Mouse (Mus musculus): Measurements from ENCODE around the gene Tmem263. TPM values are rescaled to one million over a fixed set of nuclear protein-coding genes. Genes with fewer than 3 reads are reported as not detected.

Tmem263 gene
- total and polyA plus RNA-seq, 3 experiments, result 11.8 to 15.7 TPM; not detected in 1

DNA sequence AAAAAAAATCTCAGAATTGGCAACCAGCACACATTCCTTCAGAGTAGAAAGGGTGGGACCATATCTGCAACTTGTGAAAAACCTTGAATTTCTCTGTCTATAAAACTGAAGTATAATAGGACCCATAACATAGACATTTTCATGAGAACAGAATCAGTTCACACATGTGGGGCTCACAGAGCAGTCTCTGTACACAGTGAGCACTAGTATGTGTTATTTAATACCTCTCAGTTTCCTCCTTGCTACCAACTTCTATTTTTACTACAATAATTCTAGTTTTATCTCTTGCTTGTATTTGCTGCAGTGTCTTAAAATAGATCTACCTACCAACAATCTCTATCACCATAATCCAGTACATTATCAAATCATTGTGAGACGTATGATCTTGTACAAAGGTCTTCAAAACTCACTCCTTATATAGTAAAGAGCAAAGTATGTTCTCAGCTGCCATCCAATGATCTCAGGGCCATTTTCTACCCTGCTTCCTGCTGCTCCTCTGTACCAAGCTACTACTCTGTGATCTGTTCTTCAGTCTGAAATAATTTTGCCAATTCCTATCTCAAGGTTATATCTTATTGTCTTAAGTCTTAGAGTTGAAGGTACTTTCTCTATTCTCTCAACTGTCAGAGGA is 57.7 kb downstream of the Tmem263 start:
- no peak overlapping the region for H3K9ac ChIP-seq (ENCODE audit: control insufficient read depth, low read depth, low read length, poor library complexity, severe bottlenecking)
- H3K36me3 ChIP-seq (ENCODE audit: control insufficient read depth in 1 of 2, insufficient read depth in 2 of 2, low read length in 2 of 2), result no peaks in the 10 kb centered on the region
- no peaks in the 10 kb centered on the region for H3K79me2 ChIP-seq (ENCODE audit: control insufficient read depth, insufficient read depth, low read length, poor library complexity)
- H3K4me3 ChIP-seq (ENCODE audit: control insufficient read depth in 1 of 2, insufficient read depth in 1 of 2, low read depth in 2 of 2, low read length in 2 of 2), result no peak overlapping the region
- no peak for DNase-seq (ENCODE audit: low read depth, low spot score)
- no peaks in the 10 kb centered on the region for H3K9me3 ChIP-seq (replicated peaks; ENCODE audit: insufficient read depth, low read length)
- H3K27me3 ChIP-seq (ENCODE audit: control insufficient read depth in 1 of 2, insufficient read depth in 2 of 2, low read length in 2 of 2), result peaks cover 0 to 1% of the 10 kb centered on the region in 2 experiments; a peak in 1 of 4 replicates
- no peak for TF ChIP-seq ZMIZ1 (IDR thresholded peaks at IDR 0.05; ENCODE audit: low read depth, low read length)
- no peak for TF ChIP-seq UBTF (IDR thresholded peaks at IDR 0.05; ENCODE audit: borderline replicate concordance, insufficient read depth, low read depth, low read length)
- no peak for TF ChIP-seq JUND (IDR thresholded peaks at IDR 0.05; ENCODE audit: low read depth, low read length)
- TF ChIP-seq CTCF (IDR thresholded peaks at IDR 0.05 in 2 of 3, conservative IDR thresholded peaks at IDR 0.05 in 1 of 3; ENCODE audit: control insufficient read depth in 1 of 3, insufficient read depth in 1 of 3, low read depth in 2 of 3, low read length in 3 of 3, poor library complexity in 1 of 3, severe bottlenecking in 1 of 3), result no peak
- no peak for TF ChIP-seq POLR2A (IDR thresholded peaks at IDR 0.05; ENCODE audit: control insufficient read depth in 1 of 2, insufficient read depth in 1 of 2, low read depth in 1 of 2, low read length in 2 of 2, poor library complexity in 1 of 2)
- no peak for TF ChIP-seq SIN3A (IDR thresholded peaks at IDR 0.05; ENCODE audit: low read length)
- TF ChIP-seq ETS1 (IDR thresholded peaks at IDR 0.05; ENCODE audit: low read depth, low read length), result no peak
- TF ChIP-seq POLR2AphosphoS2 (IDR thresholded peaks at IDR 0.05; ENCODE audit: low read length), result no peak
- no peak for TF ChIP-seq MEF2A (IDR thresholded peaks at IDR 0.05; ENCODE audit: extremely low read depth, insufficient replicate concordance, low read depth, low read length, poor library complexity, severe bottlenecking)
- TF ChIP-seq RAD21 (IDR thresholded peaks at IDR 0.05; ENCODE audit: low read depth, low read length), result no peak
- no peak for TF ChIP-seq USF2 (IDR thresholded peaks at IDR 0.05; ENCODE audit: borderline replicate concordance in 1 of 2, insufficient read depth in 1 of 2, low read depth in 1 of 2, low read length in 2 of 2)
- TF ChIP-seq ZKSCAN1 (IDR thresholded peaks at IDR 0.05; ENCODE audit: low read depth, low read length), result no peak
- no peak for TF ChIP-seq RCOR1 (IDR thresholded peaks at IDR 0.05; ENCODE audit: low read depth, low read length)
- H3K27ac ChIP-seq (ENCODE audit: control insufficient read depth, low read depth, low read length), result no peak overlapping the region
- no peaks in the 10 kb centered on the region for H3K4me1 ChIP-seq (ENCODE audit: control insufficient read depth in 1 of 2, insufficient read depth in 2 of 2, low read length in 2 of 2)

DNA sequence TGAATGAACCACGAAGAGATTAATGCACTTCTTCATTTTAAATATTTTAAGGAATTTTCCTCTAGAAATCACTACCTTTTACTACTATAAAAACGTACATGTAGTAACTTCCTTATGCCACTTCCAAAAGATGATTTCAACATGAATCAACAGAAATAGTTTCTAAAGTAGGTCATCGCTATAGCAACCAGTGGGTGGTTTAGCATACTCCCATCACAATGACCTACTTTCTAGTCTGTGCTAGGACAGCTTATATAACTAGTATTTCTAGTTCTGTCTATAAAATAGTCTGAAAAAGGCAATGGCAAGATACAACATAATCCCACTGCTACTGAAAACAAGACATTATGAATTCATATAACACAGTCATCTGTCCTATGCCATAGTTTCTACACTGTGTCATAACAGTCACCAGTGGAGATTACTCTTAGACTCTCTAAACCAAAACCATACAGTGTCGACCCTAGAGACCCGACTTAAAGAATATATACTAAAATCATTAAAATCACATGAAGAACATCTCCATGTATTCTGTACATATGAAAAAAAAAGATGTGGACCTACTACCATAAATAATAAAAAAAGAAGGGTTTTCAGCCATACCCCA is 59.4 kb downstream of the Tmem263 start:
- Histone ChIP-seq H3K4me3 (ENCODE audit: control insufficient read depth in 1 of 2, insufficient read depth in 1 of 2, low read depth in 2 of 2, low read length in 2 of 2) (no peak overlapping the region), H3K79me2 (ENCODE audit: control insufficient read depth, insufficient read depth, low read length, poor library complexity) (no peaks in the 10 kb centered on the region), H3K27ac (ENCODE audit: control insufficient read depth, low read depth, low read length) (no peak overlapping the region), H3K27me3 (ENCODE audit: control insufficient read depth in 1 of 2, insufficient read depth in 2 of 2, low read length in 2 of 2) (peaks cover 0 to 1% of the 10 kb centered on the region in 2 experiments; a peak in 1 of 4 replicates), H3K9ac (ENCODE audit: control insufficient read depth, low read depth, low read length, poor library complexity, severe bottlenecking) (no peak overlapping the region), H3K4me1 (ENCODE audit: control insufficient read depth in 1 of 2, insufficient read depth in 2 of 2, low read length in 2 of 2) (no peaks in the 10 kb centered on the region), H3K9me3 (replicated peaks; ENCODE audit: insufficient read depth, low read length) (no peaks in the 10 kb centered on the region), H3K36me3 (ENCODE audit: control insufficient read depth in 1 of 2, insufficient read depth in 2 of 2, low read length in 2 of 2) (no peaks in the 10 kb centered on the region)
- DNase-seq (ENCODE audit: low read depth, low spot score), result no peak
- TF ChIP-seq SIN3A (IDR thresholded peaks at IDR 0.05; ENCODE audit: low read length), result no peak
- no peak for TF ChIP-seq CHD2 (IDR thresholded peaks at IDR 0.05; ENCODE audit: low read length)
- no peak for TF ChIP-seq ZMIZ1 (IDR thresholded peaks at IDR 0.05; ENCODE audit: low read depth, low read length)
- no peak for TF ChIP-seq POLR2AphosphoS2 (IDR thresholded peaks at IDR 0.05; ENCODE audit: low read length)
- TF ChIP-seq CHD1 (IDR thresholded peaks at IDR 0.05; ENCODE audit: low read depth, low read length), result no peak
- TF ChIP-seq SMC3 (IDR thresholded peaks at IDR 0.05; ENCODE audit: low read depth, low read length), result no peak
- no peak for TF ChIP-seq MAX (IDR thresholded peaks at IDR 0.05; ENCODE audit: low read length)
- no peak for TF ChIP-seq ZKSCAN1 (IDR thresholded peaks at IDR 0.05; ENCODE audit: low read depth, low read length)
- TF ChIP-seq HCFC1 (IDR thresholded peaks at IDR 0.05; ENCODE audit: low read depth, low read length), result no peak
